Mouse (Mus musculus) A20 (cell line): ENCODE data around the gene Naxd.
"Not testable (repeated sequence)": the region's sequence is repeated elsewhere in the genome, so short reads cannot be mapped to it uniquely, and the experiment has no call there.

Source experiments
- DNase-seq: peaks from one replicate; pipeline ENCODE4 v3.0.0-alpha.2; 2011; ENCODE audit warnings: low read depth, low spot score

The Naxd gene

GRCm38 (mm10) chr8:11497017-11497990 lies at the start of gene Naxd:
Gene Naxd (plus strand): TSS chr8:11497506.
- peak; percentile 93 for DNase-seq

GRCm38 (mm10) chr8:11447910-11448570 lies 49.3 kb upstream of the Naxd start:
- no peak for DNase-seq

- peak; percentile 66 for DNase-seq
Observed at GRCm38 (mm10) chr8:11450184-11451113, 46.9 kb upstream of the Naxd start.

- DNase-seq, result no peak
Observed at GRCm38 (mm10) chr8:11452152-11452551, 45.2 kb upstream of the Naxd start.

GRCm38 (mm10) chr8:11452559-11452958 lies 44.7 kb upstream of the Naxd start:
- DNase-seq, result peak; percentile 79

GRCm38 (mm10) chr8:11452974-11453373 lies 44.3 kb upstream of the Naxd start:
- no peak for DNase-seq

- no peak for DNase-seq
Observed at GRCm38 (mm10) chr8:11454228-11454627, 43.1 kb upstream of the Naxd start.

GRCm38 (mm10) chr8:11457278-11457677 lies 40.0 kb upstream of the Naxd start:
- no peak for DNase-seq

GRCm38 (mm10) chr8:11457981-11458836 lies 39.1 kb upstream of the Naxd start:
- DNase-seq, result no peak

- no peak for DNase-seq
Observed at GRCm38 (mm10) chr8:11459016-11459415, 38.3 kb upstream of the Naxd start.

GRCm38 (mm10) chr8:11460934-11461333 lies 36.4 kb upstream of the Naxd start:
- peak; percentile 83 for DNase-seq

- DNase-seq, result no peak
Observed at GRCm38 (mm10) chr8:11461847-11462246, 35.5 kb upstream of the Naxd start.

GRCm38 (mm10) chr8:11462641-11463040 lies 34.7 kb upstream of the Naxd start:
- no peak for DNase-seq

GRCm38 (mm10) chr8:11463541-11463888 lies 33.8 kb upstream of the Naxd start:
- peak; percentile 87 for DNase-seq

GRCm38 (mm10) chr8:11463889-11464706 lies 33.2 kb upstream of the Naxd start:
- DNase-seq, result peak; percentile 89

- no peak for DNase-seq
Observed at GRCm38 (mm10) chr8:11464707-11464964, 32.7 kb upstream of the Naxd start.

GRCm38 (mm10) chr8:11465619-11466018 lies 31.7 kb upstream of the Naxd start:
- DNase-seq, result no peak

- not testable (repeated sequence) for DNase-seq
Observed at GRCm38 (mm10) chr8:11466528-11466927, 30.8 kb upstream of the Naxd start.

- peak; percentile 63 for DNase-seq
Observed at GRCm38 (mm10) chr8:11469095-11469494, 28.2 kb upstream of the Naxd start.

- no peak for DNase-seq
Observed at GRCm38 (mm10) chr8:11470694-11471093, 26.6 kb upstream of the Naxd start.
